In genomic region chr9:115034788-115035187, GRCm38 (mm10) we compare ENCODE assay signal across 24 mouse cellular contexts. TPM values are rescaled to one million over a fixed set of nuclear protein-coding genes. Genes with fewer than 3 reads are reported as not detected.
DNase-seq lines count a peak whose midpoint lies in the region; TF ChIP-seq lines count a peak whose summit lies in the region.
"Had no signal": no experiment of that assay in that cellular context is flagged by ENCODE, and none has a peak within 500 bp of the region (broad histone marks: within the 10 kb centered on the region; RNA-seq: fewer than 3 reads in every experiment).

No protein-coding gene starts in this region.

- H3K27me3 ChIP-seq in E14TG2a.4 (ENCODE audit: insufficient read depth, low read length): no peaks in the 10 kb centered on the region
- H3K27me3 ChIP-seq: CH12.LX; embryonic facial prominence, embryonic 13.5 days; embryonic facial prominence, embryonic 15.5 days; Patski had no signal

- no peaks in the 10 kb centered on the region for H3K36me3 ChIP-seq in E14TG2a.4 (ENCODE audit: insufficient read depth, low read length)
- H3K36me3 ChIP-seq: embryonic facial prominence, embryonic 13.5 days; embryonic facial prominence, embryonic 15.5 days; forebrain, embryonic 10.5 days; forebrain, embryonic 12.5 days; G1E had no signal

- peaks cover 83% of the 10 kb centered on the region for H3K4me1 ChIP-seq in E14TG2a.4 (replicated peaks; ENCODE audit: low read depth, low read length)

- H3K9me3 ChIP-seq in E14TG2a.4 (ENCODE audit: low read length): no peaks in the 10 kb centered on the region
- H3K9me3 ChIP-seq: embryonic facial prominence, embryonic 13.5 days; embryonic facial prominence, embryonic 15.5 days; forebrain, embryonic 10.5 days; forebrain, embryonic 12.5 days had no signal

- intact Hi-C loops in heart, postnatal 36 days (cut with DNase I): no loop called here

- DNase-seq in ES-CJ7 (ENCODE audit: low read depth, low spot score) (peak; percentile 81), R1 (ENCODE audit: low read depth, low spot score) (peak; percentile 71)
- DNase-seq in cerebellum, adult 9-10 months: no peak
- no peak for DNase-seq in heart, postnatal 36 days
- no peak for DNase-seq in spleen, adult 18-20 months
- DNase-seq: adrenal gland, adult 8-10 months; adrenal gland, postnatal 14 days; adrenal gland, postnatal 36 days; B cell, adult 2 months; cerebellum, adult 11-12 months; cerebellum, adult 2 months; cerebellum, adult 9-11 months; cerebellum, postnatal 14 days; cerebellum, postnatal 36 days; embryo, embryonic 11 days had no signal

- peak overlapping the region; percentile 50 for H3K4me3 ChIP-seq in E14TG2a.4 (replicated peaks; ENCODE audit: low read length)
- H3K4me3 ChIP-seq: embryonic facial prominence, embryonic 13.5 days; embryonic facial prominence, embryonic 15.5 days; erythroblast, embryonic 14.5 days; forebrain, embryonic 10.5 days; forebrain, embryonic 12.5 days had no signal

- TF ChIP-seq CTCF in E14TG2a.4 (conservative IDR thresholded peaks at IDR 0.05; ENCODE audit: low read length): no peak

RNA-seq across cellular contexts. Expression of gene Rps27rt, which starts 52.2 kb away (rescaled TPM):
- 10 to 100 TPM; 19.7 to 23.9 TPM for total RNA-seq in heart, postnatal 36 days (2021)

RNA-seq across cellular contexts. Expression of gene Osbpl10, which starts 56.4 kb away (rescaled TPM):
- total RNA-seq in heart, postnatal 36 days (2021): 1 to 10 TPM; 2.2 to 2.7 TPM
- total RNA-seq: CH12.LX had no signal

Comparison
In these comparisons a context has a peak if more than half of its experiments do, and no peak if none do; other contexts are left out.
1. DNase-seq: peak in ES-CJ7 (single experiment) and R1 (single experiment); none in cerebellum, adult 9-10 months (single experiment), heart, postnatal 36 days (0 of 2) and spleen, adult 18-20 months (0 of 2).